Mouse (Mus musculus): Measurements from ENCODE around the gene Gpr137b.
A peak's percentile ranks its signal among the peaks of the same experiment; 100 is the strongest.
"Not testable (repeated sequence)": the region's sequence is repeated elsewhere in the genome, so short reads cannot be mapped to it uniquely, and the experiment has no call there.

Gene Gpr137b

GRCm38 (mm10) chr13:13393228-13394095 is at the start of gene Gpr137b:
Gpr137b (minus strand) TSS chr13:13394014.
- not testable (repeated sequence) for DNase-seq (ENCODE audit: low spot score)

- peak; percentile 54 for DNase-seq (ENCODE audit: low spot score)
Observed at GRCm38 (mm10) chr13:13438112-13438953, 44.5 kb upstream of the Gpr137b start.

- DNase-seq (ENCODE audit: low spot score), result not testable (repeated sequence)
Observed at GRCm38 (mm10) chr13:13437460-13438015, 43.7 kb upstream of the Gpr137b start, which contains the start of gene Nid1. Nid1 (plus strand) TSS chr13:13437551.

GRCm38 (mm10) chr13:13436161-13436560 is 42.3 kb upstream of the Gpr137b start:
- DNase-seq (ENCODE audit: low spot score), result not testable (repeated sequence)

GRCm38 (mm10) chr13:13423301-13423700 is 29.5 kb upstream of the Gpr137b start:
- not testable (repeated sequence) for DNase-seq (ENCODE audit: low spot score)

GRCm38 (mm10) chr13:13418859-13419258 is 25.0 kb upstream of the Gpr137b start:
- DNase-seq (ENCODE audit: low spot score), result not testable (repeated sequence)

- DNase-seq (ENCODE audit: low spot score), result not testable (repeated sequence)
Observed at GRCm38 (mm10) chr13:13416007-13416337, 22.2 kb upstream of the Gpr137b start.

GRCm38 (mm10) chr13:13415120-13416006 is 21.5 kb upstream of the Gpr137b start:
- peak; percentile 68 for DNase-seq (ENCODE audit: low spot score)

- DNase-seq (ENCODE audit: low spot score), result no peak
Observed at GRCm38 (mm10) chr13:13414206-13414605, 20.4 kb upstream of the Gpr137b start.

GRCm38 (mm10) chr13:13405511-13405910 is 11.7 kb upstream of the Gpr137b start:
- not testable (repeated sequence) for DNase-seq (ENCODE audit: low spot score)

- DNase-seq (ENCODE audit: low spot score), result not testable (repeated sequence)
Observed at GRCm38 (mm10) chr13:13404517-13405155, 10.8 kb upstream of the Gpr137b start.

GRCm38 (mm10) chr13:13403839-13404238 is 10.0 kb upstream of the Gpr137b start:
- DNase-seq (ENCODE audit: low spot score), result not testable (repeated sequence)

GRCm38 (mm10) chr13:13403366-13403765 is 9.6 kb upstream of the Gpr137b start:
- DNase-seq (ENCODE audit: low spot score), result not testable (repeated sequence)

GRCm38 (mm10) chr13:13402818-13403217 is 9.0 kb upstream of the Gpr137b start:
- DNase-seq (ENCODE audit: low spot score), result not testable (repeated sequence)

- not testable (repeated sequence) for DNase-seq (ENCODE audit: low spot score)
Observed at GRCm38 (mm10) chr13:13400851-13401250, 7.0 kb upstream of the Gpr137b start.

- DNase-seq (ENCODE audit: low spot score), result not testable (repeated sequence)
Observed at GRCm38 (mm10) chr13:13394096-13394395, 232 bp upstream of the Gpr137b start.

GRCm38 (mm10) chr13:13378168-13378859 is 15.5 kb downstream of the Gpr137b start:
- DNase-seq (ENCODE audit: low spot score), result not testable (repeated sequence)

GRCm38 (mm10) chr13:13377180-13377579 is 16.6 kb downstream of the Gpr137b start:
- DNase-seq (ENCODE audit: low spot score), result no peak

- not testable (repeated sequence) for DNase-seq (ENCODE audit: low spot score)
Observed at GRCm38 (mm10) chr13:13373965-13374364, 19.8 kb downstream of the Gpr137b start.

GRCm38 (mm10) chr13:13371436-13371835 is 22.4 kb downstream of the Gpr137b start:
- DNase-seq (ENCODE audit: low spot score), result not testable (repeated sequence)

Measured in testis, postnatal 10 days (tissue).